50 mouse cellular contexts compared by ENCODE assay signal in the genomic region with DNA sequence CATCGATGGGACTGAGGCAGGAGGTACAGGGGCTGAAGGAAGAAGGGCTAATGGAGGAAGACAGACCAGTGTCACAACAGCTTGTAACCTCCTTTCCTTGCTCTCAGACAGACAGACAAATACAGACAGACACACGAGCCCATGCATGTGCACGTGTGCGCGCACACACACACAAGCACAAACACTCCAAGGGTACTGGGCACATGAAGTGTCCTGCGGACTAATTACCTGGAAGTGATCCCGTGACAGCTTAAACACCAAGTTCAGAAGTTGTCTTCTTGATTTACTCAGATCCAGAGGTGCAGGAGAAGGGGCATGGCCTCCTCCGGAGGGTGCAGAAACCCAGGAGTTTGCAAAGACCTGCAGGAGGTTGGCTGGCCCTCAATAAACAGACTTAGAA. TPM values are rescaled to one million over a fixed set of nuclear protein-coding genes. Genes with fewer than 3 reads are reported as not detected.
"Had no signal": no experiment of that assay in that cellular context is flagged by ENCODE, and none has a peak within 500 bp of the region (broad histone marks: within the 10 kb centered on the region; RNA-seq: fewer than 3 reads in every experiment).

No protein-coding gene starts in this region.

- H3K27ac ChIP-seq: heart, embryonic 13.5 days; heart, embryonic 15.5 days; hindbrain, embryonic 10.5 days; hindbrain, embryonic 12.5 days; hindbrain, embryonic 13.5 days; hindbrain, embryonic 14.5 days; hindbrain, embryonic 15.5 days; hindbrain, postnatal 0 days; intestine, embryonic 15.5 days; kidney, embryonic 15.5 days; kidney, postnatal 0 days; layer of hippocampus, adult 2 months; left cerebral cortex, adult 2 months had no signal

- DNase-seq: heart, postnatal 10 days; heart, postnatal 14 days; heart, postnatal 36 days; kidney, adult 11 months; kidney, adult 18-20 months; kidney, adult 2 months; kidney, adult 8-10 months; kidney, adult 9 months; kidney, postnatal 10 days; kidney, postnatal 14 days; kidney, postnatal 25 days; kidney, postnatal 36 days; kidney, postnatal 4 days; layer of hippocampus, adult 9-11 months; layer of hippocampus, postnatal 36 days had no signal

- H3K4me3 ChIP-seq: heart, embryonic 12.5 days; heart, embryonic 13.5 days; heart, embryonic 15.5 days; hindbrain, embryonic 10.5 days; hindbrain, embryonic 12.5 days; hindbrain, embryonic 13.5 days; hindbrain, embryonic 15.5 days; intestine, embryonic 15.5 days; kidney, embryonic 15.5 days; layer of hippocampus, adult 2 months; left cerebral cortex, adult 2 months had no signal

- H3K9ac ChIP-seq: heart, embryonic 12.5 days; heart, embryonic 13.5 days; heart, embryonic 15.5 days; hindbrain, embryonic 12.5 days; hindbrain, embryonic 13.5 days; hindbrain, embryonic 14.5 days; hindbrain, embryonic 15.5 days; intestine, embryonic 15.5 days; kidney, embryonic 15.5 days had no signal

- H3K27me3 ChIP-seq: heart, embryonic 12.5 days; heart, embryonic 13.5 days; heart, embryonic 15.5 days; hindbrain, embryonic 12.5 days; hindbrain, embryonic 13.5 days; hindbrain, embryonic 15.5 days; intestine, embryonic 15.5 days; kidney, embryonic 15.5 days had no signal

- H3K4me1 ChIP-seq: heart, embryonic 12.5 days; heart, embryonic 13.5 days; heart, embryonic 15.5 days; hindbrain, embryonic 12.5 days; hindbrain, embryonic 13.5 days; hindbrain, embryonic 15.5 days; intestine, embryonic 15.5 days; kidney, embryonic 15.5 days had no signal

- H3K4me2 ChIP-seq: heart, embryonic 12.5 days; heart, embryonic 13.5 days; heart, embryonic 15.5 days; hindbrain, embryonic 12.5 days; hindbrain, embryonic 13.5 days; hindbrain, embryonic 14.5 days; hindbrain, embryonic 15.5 days; intestine, embryonic 15.5 days; kidney, embryonic 15.5 days had no signal

- ATAC-seq: hindbrain, embryonic 16.5 days; hindbrain, postnatal 0 days; inflammation-experienced regulatory T-cells, adult 6 months; intestine, postnatal 0 days had no signal

- H3K9me3 ChIP-seq: heart, embryonic 15.5 days; hindbrain, embryonic 12.5 days; hindbrain, embryonic 13.5 days; hindbrain, embryonic 15.5 days; intestine, embryonic 15.5 days; kidney, embryonic 15.5 days had no signal

- H3K36me3 ChIP-seq: heart, embryonic 12.5 days; heart, embryonic 13.5 days; heart, embryonic 15.5 days; hindbrain, embryonic 10.5 days; hindbrain, embryonic 12.5 days; hindbrain, embryonic 13.5 days; hindbrain, embryonic 15.5 days; intestine, embryonic 15.5 days; kidney, embryonic 15.5 days had no signal

RNA-seq across cellular contexts. Expression of gene Ccl24, which starts 12.8 kb away (rescaled TPM):
- total RNA-seq: hematopoietic stem cell, adult 5-6 weeks; layer of hippocampus, adult 2 months; layer of hippocampus, postnatal 10 days; layer of hippocampus, postnatal 36 days; left cerebral cortex, adult 8-10 months had no signal
- polyA plus RNA-seq: inflammation-experienced regulatory T-cells, adult 6 months had no signal

RNA-seq across cellular contexts. Expression of gene Ccl26, which starts 22.3 kb away (rescaled TPM):
- total RNA-seq: heart, postnatal 10 days; heart, postnatal 14 days; heart, postnatal 25 days; heart, postnatal 36 days; hematopoietic stem cell, adult 5-6 weeks; hindbrain, postnatal 0 days; layer of hippocampus, adult 18-20 months; layer of hippocampus, adult 2 months; layer of hippocampus, adult 8-10 months; layer of hippocampus, postnatal 10 days; layer of hippocampus, postnatal 14 days; layer of hippocampus, postnatal 25 days; layer of hippocampus, postnatal 36 days; left cerebral cortex, adult 18-20 months; left cerebral cortex, adult 2 months; left cerebral cortex, adult 8-10 months had no signal
- polyA plus RNA-seq: heart, embryonic 12.5 days; heart, embryonic 13.5 days; heart, embryonic 14.5 days; heart, embryonic 15.5 days; heart, embryonic 16.5 days; heart, postnatal 0 days; hindbrain, embryonic 10.5 days; hindbrain, embryonic 11.5 days; hindbrain, embryonic 12.5 days; hindbrain, embryonic 13.5 days; hindbrain, embryonic 14.5 days; hindbrain, embryonic 15.5 days; hindbrain, embryonic 16.5 days; hindbrain, postnatal 0 days; inflammation-experienced regulatory T-cells, adult 6 months; intestine, embryonic 14.5 days; intestine, embryonic 15.5 days; intestine, embryonic 16.5 days; intestine, postnatal 0 days; kidney, adult 2 months; kidney, embryonic 14.5 days; kidney, embryonic 15.5 days; kidney, embryonic 16.5 days; kidney, postnatal 0 days; large intestine, adult 2 months had no signal
